Mouse (Mus musculus) bone marrow, adult 2 months (tissue): ENCODE results near the gene Sept1.

Experiments used
- CTCF ChIP-seq: fragments of 200-500 bp; IDR thresholded peaks from 2 replicates; pipeline ENCODE4 v1.5.1; 2011; ENCODE audit warnings: low read length, control low read depth; ENCODE audit not compliant: control insufficient read depth, insufficient read depth
- POLR2A ChIP-seq: fragments of 200-500 bp; IDR thresholded peaks from 2 replicates; pipeline ENCODE4 v1.6.1; 2011; ENCODE audit warnings: low read depth, mild to moderate bottlenecking, control low read depth, low read length, borderline replicate concordance; ENCODE audit not compliant: control insufficient read depth

DNA sequence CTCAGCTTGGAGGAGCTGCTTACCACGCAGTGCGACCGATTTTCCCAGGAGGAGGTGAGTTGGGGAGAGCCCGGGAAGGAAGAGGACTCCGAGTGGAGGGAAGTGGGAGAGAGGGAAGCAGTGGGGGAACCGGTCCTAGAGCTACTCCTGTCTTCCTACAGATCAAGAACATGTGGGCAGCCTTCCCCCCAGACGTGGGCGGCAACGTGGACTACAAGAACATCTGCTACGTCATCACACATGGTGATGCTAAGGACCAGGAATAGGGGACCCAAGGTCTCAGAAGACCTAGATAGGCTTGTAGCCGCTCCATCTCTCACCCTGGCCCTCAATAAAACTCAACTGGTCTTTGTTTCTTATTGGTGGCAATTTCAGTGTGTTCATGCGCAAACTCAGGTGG, 19.0 kb downstream of the Sept1 start:
- TF ChIP-seq CTCF (peak; percentile 12; the same call in 1 of the 2 replicates), POLR2A (no peak)
